Mouse (Mus musculus): ENCODE measurements around the gene Lmln. TPM values are rescaled to one million over a fixed set of nuclear protein-coding genes. Genes with fewer than 3 reads are reported as not detected.
"Not testable (repeated sequence)": the region's sequence is repeated elsewhere in the genome, so short reads cannot be mapped to it uniquely, and the experiment has no call there.

Lmln gene
- total RNA-seq, 4 experiments from 2014 or later: 1.2 to 4.1 (median 2.2) TPM

GRCm38 (mm10) chr16:33176831-33177230 lies 114.5 kb downstream of the Lmln start:
- not testable (repeated sequence) for DNase-seq (ENCODE audit: low spot score in 2 of 2)

Small RNA genes lying within 50 kb of the gene (microRNA-seq; reads per million reads assigned to microRNA genes)
- gene Gm22231 (not detected), gene Mir1947 (2.5 reads per million)

Other genes with a start within 250 kb of the Lmln start
- 100 to 1,000 TPM; 107 to 123 (median 116) TPM for gene Fyttd1, start 185.0 kb upstream of the Lmln start, total RNA-seq (2022)
- gene Rubcn, start 184.8 kb upstream of the Lmln start, total RNA-seq (2022): 10 to 100 TPM; 22.4 to 29.0 (median 25.9) TPM
- 10 to 100 TPM; 11.6 to 15.3 (median 13.8) TPM for gene Lrch3, start 148.4 kb upstream of the Lmln start, total RNA-seq (2022)
- gene Iqcg, start 6.3 kb upstream of the Lmln start, total RNA-seq (2022): 1 to 10 TPM; 2.7 to 6.6 (median 3.9) TPM
- 100 to 1,000 TPM; 247 to 303 (median 264) TPM for gene Rpl35a, start 6.1 kb upstream of the Lmln start, total RNA-seq (2022)
- gene Osbpl11, start 122.5 kb downstream of the Lmln start, total RNA-seq (2022): 10 to 100 TPM; 12.2 to 15.4 (median 15.0) TPM
- gene Snx4, start 188.9 kb downstream of the Lmln start, total RNA-seq (2022): 10 to 100 TPM; 10.5 to 12.2 (median 11.3) TPM

Measured in gastrocnemius, adult 8-10 months (tissue).